ENCODE assay signal across 18 mouse cellular contexts in genomic region chr1:154309650-154310049, GRCm38 (mm10).
A peak's percentile ranks its signal among the peaks of the same experiment; 100 is the strongest.
DNase-seq lines count a peak whose midpoint lies in the region; ATAC-seq lines count a peak whose summit lies in the region.
"Had no signal": no experiment of that assay in that cellular context is flagged by ENCODE, and none has a peak within 500 bp of the region (broad histone marks: within the 10 kb centered on the region; RNA-seq: fewer than 3 reads in every experiment).

No protein-coding gene starts in this region.

- H3K4me2 ChIP-seq in heart, embryonic 12.5 days = no peak overlapping the region
- H3K4me2 ChIP-seq: embryonic facial prominence, embryonic 15.5 days; forebrain, embryonic 13.5 days; heart, embryonic 15.5 days; hindbrain, embryonic 15.5 days had no signal

- H3K27ac ChIP-seq in heart, embryonic 12.5 days (ENCODE audit: poor library complexity, severe bottlenecking) = no peak overlapping the region
- H3K27ac ChIP-seq: embryonic facial prominence, embryonic 15.5 days; forebrain, embryonic 13.5 days; heart, embryonic 15.5 days; hindbrain, embryonic 15.5 days; limb, embryonic 10.5 days; liver, embryonic 14.5 days had no signal

- H3K9me3 ChIP-seq in heart, embryonic 12.5 days (replicated peaks) = no peaks in the 10 kb centered on the region
- H3K9me3 ChIP-seq: embryonic facial prominence, embryonic 15.5 days; forebrain, embryonic 13.5 days; heart, embryonic 15.5 days; hindbrain, embryonic 15.5 days; limb, embryonic 10.5 days; megakaryocyte, embryonic 14.5 days had no signal

- no peaks in the 10 kb centered on the region for H3K4me1 ChIP-seq in heart, embryonic 12.5 days (replicated peaks)
- H3K4me1 ChIP-seq: embryonic facial prominence, embryonic 15.5 days; forebrain, embryonic 13.5 days; heart, embryonic 15.5 days; hindbrain, embryonic 15.5 days; limb, embryonic 10.5 days; megakaryocyte, embryonic 14.5 days had no signal

- H3K36me3 ChIP-seq in heart, embryonic 12.5 days = no peaks in the 10 kb centered on the region
- H3K36me3 ChIP-seq: embryonic facial prominence, embryonic 15.5 days; heart, embryonic 15.5 days; hindbrain, embryonic 15.5 days; limb, embryonic 10.5 days had no signal

- no peak overlapping the region for H3K9ac ChIP-seq in heart, embryonic 12.5 days
- H3K9ac ChIP-seq: embryonic facial prominence, embryonic 15.5 days; forebrain, embryonic 13.5 days; heart, embryonic 15.5 days; hindbrain, embryonic 15.5 days; liver, embryonic 14.5 days had no signal

- no peak for ATAC-seq in heart, embryonic 12.5 days (ENCODE audit: insufficient number of reproducible peaks, low FRiP score)
- ATAC-seq in megakaryocyte, adult 5-6 weeks (ENCODE audit: poor library complexity, severe bottlenecking) = no peak
- ATAC-seq: forebrain, embryonic 13.5 days had no signal

- H3K4me3 ChIP-seq in heart, embryonic 12.5 days = no peak overlapping the region
- H3K4me3 ChIP-seq: embryonic facial prominence, embryonic 15.5 days; forebrain, embryonic 13.5 days; heart, embryonic 15.5 days; hindbrain, embryonic 15.5 days; limb, embryonic 10.5 days; megakaryocyte, embryonic 14.5 days had no signal

- H3K27me3 ChIP-seq in heart, embryonic 12.5 days (replicated peaks) = no peaks in the 10 kb centered on the region
- H3K27me3 ChIP-seq: embryonic facial prominence, embryonic 15.5 days; forebrain, embryonic 13.5 days; heart, embryonic 15.5 days; hindbrain, embryonic 15.5 days; megakaryocyte, embryonic 14.5 days had no signal

- peak; percentile 57 for DNase-seq in adrenal gland, postnatal 14 days
- no peak for DNase-seq in adrenal gland, adult 18-20 months (ENCODE audit: low spot score in 2 of 2)
- peak; percentile 39 for DNase-seq in heart, postnatal 4 days
- DNase-seq in ovary, adult 18-20 months (ENCODE audit: low spot score) = peak; percentile 3
- no peak for DNase-seq in ovary, postnatal 10 days (ENCODE audit: low spot score)
- DNase-seq in lung, postnatal 36 days = peak; percentile 50
- DNase-seq: cerebellum, adult 11 months; gastrocnemius, postnatal 10 days; thymus, postnatal 14 days had no signal

- 42% methylated on average over 2 of the region's 2 CpGs for WGBS in heart, embryonic 12.5 days

Comparison
In these comparisons a context has a peak if more than half of its experiments do, and no peak if none do; other contexts are left out.
1. DNase-seq: peak in adrenal gland, postnatal 14 days (single experiment), heart, postnatal 4 days (single experiment), ovary, adult 18-20 months (single experiment) and lung, postnatal 36 days (single experiment); none in adrenal gland, adult 18-20 months (0 of 2) and ovary, postnatal 10 days (single experiment).